Mouse (Mus musculus): ENCODE data around the gene Ninl.
A peak's percentile ranks its signal among the peaks of the same experiment; 100 is the strongest.

Gene Ninl

GRCm38 (mm10) chr2:150904272-150904935 lies 134.8 kb downstream of the Ninl start, which contains the start of gene Abhd12:
Abhd12 (minus strand) TSS chr2:150904741.
- DNase-seq (ENCODE audit: low spot score in 2 of 2), result peak; percentile 96 to 98

GRCm38 (mm10) chr2:150902347-150902746 lies 136.8 kb downstream of the Ninl start:
- DNase-seq (ENCODE audit: low spot score in 2 of 2), result no peak

GRCm38 (mm10) chr2:150900341-150900740 lies 138.8 kb downstream of the Ninl start:
- DNase-seq (ENCODE audit: low spot score in 2 of 2), result no peak

DNA sequence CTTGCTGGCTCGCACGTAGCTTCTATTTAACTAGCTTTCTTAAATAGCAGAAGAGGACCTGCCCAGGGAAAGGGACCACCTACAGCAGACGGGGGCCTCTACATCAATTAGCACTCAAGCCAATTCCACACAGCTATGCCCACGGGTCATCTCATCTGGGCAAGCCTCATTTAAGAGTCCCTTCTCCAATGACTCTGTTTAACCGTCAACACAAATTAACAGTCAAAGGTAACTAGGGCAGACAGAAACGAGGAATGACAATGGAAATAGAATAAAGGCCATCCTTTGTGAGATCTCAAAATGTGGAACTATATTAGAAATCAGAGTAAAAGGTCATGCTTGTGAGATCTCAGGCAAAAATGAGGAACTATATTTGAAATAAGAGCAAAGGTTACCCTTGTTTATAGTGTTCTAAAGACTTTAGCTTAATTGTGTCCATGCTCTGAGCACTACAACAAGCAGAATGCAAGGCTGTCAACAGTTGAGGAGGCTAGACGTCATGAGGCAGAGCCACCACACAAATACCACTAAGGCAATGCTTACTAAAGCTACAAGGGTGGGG lies 143.4 kb downstream of the Ninl start:
- DNase-seq (ENCODE audit: low spot score in 2 of 2), result no peak

GRCm38 (mm10) chr2:150894617-150895267 lies 144.4 kb downstream of the Ninl start:
- no peak for DNase-seq (ENCODE audit: low spot score in 2 of 2)

DNA sequence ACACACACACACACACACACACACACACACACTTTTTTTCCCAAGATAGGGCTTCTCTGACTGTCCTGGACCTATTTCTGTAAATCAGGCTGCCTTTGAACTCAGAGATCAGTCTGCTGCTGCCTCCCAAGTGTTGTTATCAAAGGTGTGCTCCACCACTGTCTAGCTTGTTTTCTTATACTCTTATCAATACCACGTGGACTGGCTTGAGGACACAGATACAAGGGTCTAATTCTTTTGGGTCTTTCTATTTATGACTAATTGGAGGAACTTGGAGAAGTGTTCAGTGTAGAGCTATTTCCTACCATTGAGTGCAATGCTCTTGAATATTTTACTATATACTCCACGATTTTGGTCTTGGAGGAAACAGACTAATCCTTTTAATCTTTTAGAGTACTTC lies 151.8 kb downstream of the Ninl start:
- DNase-seq (ENCODE audit: low spot score in 2 of 2), result no peak

GRCm38 (mm10) chr2:150886315-150886714 lies 152.9 kb downstream of the Ninl start:
- DNase-seq (ENCODE audit: low spot score in 2 of 2), result no peak

DNA sequence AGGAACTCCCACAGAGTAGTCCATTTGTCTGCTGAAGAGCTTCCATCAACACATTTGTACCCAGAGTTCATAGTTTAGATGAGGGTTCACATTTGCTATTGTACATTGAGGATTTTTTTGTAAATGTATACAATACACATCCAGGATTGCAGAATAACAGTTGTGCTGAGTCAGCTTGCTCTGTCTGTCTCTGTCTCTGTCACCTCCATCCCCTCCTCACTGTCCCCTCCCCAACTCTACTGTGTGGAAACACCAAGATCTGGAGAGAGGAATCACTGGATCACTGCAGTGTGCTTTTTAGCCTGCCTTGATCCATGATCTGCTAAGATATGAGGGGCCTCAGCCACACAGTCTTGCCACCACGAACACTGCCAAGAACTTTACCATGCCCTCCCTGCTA lies 153.4 kb downstream of the Ninl start:
- DNase-seq (ENCODE audit: low spot score in 2 of 2), result no peak

GRCm38 (mm10) chr2:150884779-150885110 lies 154.4 kb downstream of the Ninl start:
- DNase-seq (ENCODE audit: low spot score in 2 of 2), result peak in 1 of 2 experiments; percentile 46
